Comparison of ENCODE assay signal across 10 mouse cellular contexts in the genomic region with DNA sequence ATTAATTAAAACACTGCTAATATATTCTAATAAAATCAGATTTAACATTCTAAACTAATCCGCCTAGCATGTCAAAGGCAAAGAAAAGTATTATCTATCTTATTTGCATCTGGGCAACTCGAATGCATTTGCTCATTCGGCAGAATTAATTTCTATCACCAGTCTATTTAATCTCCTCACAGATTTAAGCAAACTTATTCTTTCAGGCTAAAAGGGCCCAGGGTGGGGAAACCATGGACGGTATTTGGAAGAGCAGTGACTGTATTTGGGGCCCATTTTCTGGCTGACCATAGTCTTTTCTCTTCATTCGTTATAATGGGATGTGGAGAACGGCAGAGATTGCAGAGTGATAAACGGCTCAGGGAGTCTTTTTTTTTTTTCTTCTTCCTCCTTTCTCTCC.
DNase-seq lines count a peak whose midpoint lies in the region; ATAC-seq lines count a peak whose summit lies in the region.
"Had no signal": no experiment of that assay in that cellular context is flagged by ENCODE, and none has a peak within 500 bp of the region (broad histone marks: within the 10 kb centered on the region; RNA-seq: fewer than 3 reads in every experiment).

No protein-coding gene starts in this region.

- no peaks in the 10 kb centered on the region for H3K27me3 ChIP-seq in heart, embryonic 11.5 days (ENCODE audit: control insufficient read depth, insufficient read depth, low read length)
- no peaks in the 10 kb centered on the region for H3K27me3 ChIP-seq in forebrain, embryonic 15.5 days
- no peaks in the 10 kb centered on the region for H3K27me3 ChIP-seq in limb, embryonic 15.5 days

- H3K9me3 ChIP-seq in heart, embryonic 11.5 days (replicated peaks; ENCODE audit: control insufficient read depth, low read length), result no peaks in the 10 kb centered on the region
- no peaks in the 10 kb centered on the region for H3K9me3 ChIP-seq in forebrain, embryonic 15.5 days
- H3K9me3 ChIP-seq in limb, embryonic 15.5 days, result no peaks in the 10 kb centered on the region

- no peak overlapping the region for H3K9ac ChIP-seq in heart, embryonic 11.5 days (ENCODE audit: low read depth, low read length)
- H3K9ac ChIP-seq in forebrain, embryonic 15.5 days (replicated peaks), result peak overlapping the region; percentile 94
- peak overlapping the region; percentile 31; the same call in 1 of the 2 replicates for H3K9ac ChIP-seq in limb, embryonic 15.5 days

- H3K27ac ChIP-seq in heart, embryonic 11.5 days (ENCODE audit: low read depth, low read length), result no peak overlapping the region
- peak overlapping the region; percentile 100 for H3K27ac ChIP-seq in forebrain, embryonic 15.5 days (replicated peaks)
- H3K27ac ChIP-seq in limb, embryonic 15.5 days, result peak overlapping the region; percentile 76
- H3K27ac ChIP-seq: macrophage had no signal

- H3K4me2 ChIP-seq in heart, embryonic 11.5 days, result peak overlapping the region; percentile 23; the same call in 1 of the 2 replicates
- peak overlapping the region; percentile 52 for H3K4me2 ChIP-seq in forebrain, embryonic 15.5 days (replicated peaks)
- H3K4me2 ChIP-seq in limb, embryonic 15.5 days, result peak overlapping the region; percentile 47

- intact Hi-C loops in heart, postnatal 25 days (cut with DNase I), result no loop called here

- no peak for ATAC-seq in heart, embryonic 11.5 days (replicated peaks; ENCODE audit: insufficient number of reproducible peaks, low FRiP score, low TSS enrichment)
- ATAC-seq in forebrain, embryonic 15.5 days (replicated peaks), result no peak
- no peak for ATAC-seq in limb, embryonic 15.5 days (ENCODE audit: insufficient number of reproducible peaks, low FRiP score, low TSS enrichment, low read depth)
- ATAC-seq in inflammation-experienced regulatory T-cells, adult 6 months, result no peak

- no peak overlapping the region for H3K4me3 ChIP-seq in heart, embryonic 11.5 days (ENCODE audit: low read depth, low read length)
- peak overlapping the region; percentile 75 for H3K4me3 ChIP-seq in forebrain, embryonic 15.5 days
- peak overlapping the region; percentile 28 for H3K4me3 ChIP-seq in limb, embryonic 15.5 days

- 65% methylated on average over 7 of the region's 7 CpGs for WGBS in heart, embryonic 11.5 days (ENCODE audit: insufficient replicate concordance)
- WGBS in forebrain, embryonic 15.5 days, result 4% methylated on average over 7 of the region's 7 CpGs
- WGBS in limb, embryonic 15.5 days, result 16% methylated on average over 7 of the region's 7 CpGs

- no peaks in the 10 kb centered on the region for H3K4me1 ChIP-seq in heart, embryonic 11.5 days (ENCODE audit: control insufficient read depth, insufficient read depth, low read length)
- peaks cover 34% of the 10 kb centered on the region for H3K4me1 ChIP-seq in forebrain, embryonic 15.5 days
- H3K4me1 ChIP-seq in limb, embryonic 15.5 days, result peaks cover 37% of the 10 kb centered on the region

- DNase-seq in heart, postnatal 25 days (ENCODE audit: low spot score), result no peak
- peak; percentile 39 for DNase-seq in 3T3-L1 (ENCODE audit: low read depth, low spot score)
- DNase-seq in T-cell, adult 2 months (ENCODE audit: low spot score), result no peak
- DNase-seq in right cerebral cortex, postnatal 10 days (ENCODE audit: low spot score in 2 of 2), result no peak
- DNase-seq: cerebellum, adult 11-12 months had no signal

- peaks cover 10% of the 10 kb centered on the region; the same call in 1 of the 2 replicates for H3K36me3 ChIP-seq in heart, embryonic 11.5 days (ENCODE audit: control insufficient read depth, insufficient read depth, low read length)
- peaks cover 13% of the 10 kb centered on the region for H3K36me3 ChIP-seq in forebrain, embryonic 15.5 days
- peaks cover 17% of the 10 kb centered on the region for H3K36me3 ChIP-seq in limb, embryonic 15.5 days
